Mouse (Mus musculus) bone marrow, adult 2 months (tissue): ENCODE results near the gene Ermp1.

Source experiments
- CTCF ChIP-seq: fragments of 200-500 bp; IDR thresholded peaks from 2 replicates; pipeline ENCODE4 v1.5.1; 2011; ENCODE audit warnings: low read length, control low read depth; ENCODE audit not compliant: control insufficient read depth, insufficient read depth
- POLR2A ChIP-seq: fragments of 200-500 bp; IDR thresholded peaks from 2 replicates; pipeline ENCODE4 v1.6.1; 2011; ENCODE audit warnings: low read depth, mild to moderate bottlenecking, control low read depth, low read length, borderline replicate concordance; ENCODE audit not compliant: control insufficient read depth

DNA sequence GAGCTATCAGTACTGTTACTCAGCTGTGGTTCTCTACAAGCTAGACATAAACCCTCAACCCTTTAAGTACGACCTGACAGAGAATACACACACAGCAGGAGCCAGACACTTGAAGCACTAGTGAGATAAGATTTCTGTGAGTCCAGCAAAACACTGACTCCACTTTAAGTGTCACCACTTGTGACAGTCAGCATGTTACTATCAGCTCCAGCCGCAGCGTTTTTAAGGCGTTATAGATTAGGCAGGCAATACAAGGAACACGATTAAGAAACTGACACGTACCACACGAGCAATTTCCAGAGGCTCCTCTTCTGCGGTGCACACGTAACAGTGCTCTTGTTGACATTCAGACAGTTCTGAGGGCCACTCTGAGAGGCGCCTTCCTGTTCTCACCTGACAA is 37.3 kb downstream of the Ermp1 start:
- TF ChIP-seq CTCF (no peak), POLR2A (no peak)
